Mouse (Mus musculus) forebrain, embryonic 13.5 days (tissue): ENCODE measurements at regions not wholly inside any gene's neighbourhood (a gene's known extent, or its start where the extent isn't known, plus 50 kb on each side); places are given as distances from the start of the nearest gene placed in this dataset.

ENCODE experiments used
- ATAC-seq: fragments of 200-750 bp; cut with Nextera tagmentation; 2 replicates; pipeline ENCODE4 v1.8.0; 2017
- H3K27ac ChIP-seq: fragments of 300-500 bp; sonication (generic); 2 replicates; pipeline ENCODE4 v1.5.1; 2015; ENCODE audit warnings: inconsistent platforms, mild to moderate bottlenecking, moderate library complexity
- H3K27me3 ChIP-seq: fragments of 300-500 bp; sonication (generic); 2 replicates; pipeline ENCODE4 v1.6.1; 2015; ENCODE audit warnings: mild to moderate bottlenecking, inconsistent platforms
- H3K36me3 ChIP-seq: fragments of 300-500 bp; sonication (generic); 2 replicates; pipeline ENCODE4 v1.6.1; 2015; ENCODE audit warnings: mild to moderate bottlenecking, inconsistent platforms; ENCODE audit not compliant: poor library complexity, severe bottlenecking
- H3K4me1 ChIP-seq: fragments of 300-500 bp; sonication (generic); 2 replicates; pipeline ENCODE4 v1.6.1; 2015; ENCODE audit warnings: inconsistent platforms
- H3K4me2 ChIP-seq: fragments of 300-500 bp; sonication (generic); 2 replicates; pipeline ENCODE4 v1.6.1; 2015; ENCODE audit warnings: inconsistent platforms, mild to moderate bottlenecking, moderate library complexity
- H3K4me3 ChIP-seq: fragments of 300-500 bp; sonication (generic); 2 replicates; pipeline ENCODE4 v1.5.1; 2015; ENCODE audit warnings: mild to moderate bottlenecking, inconsistent platforms
- H3K9ac ChIP-seq: fragments of 300-500 bp; sonication (generic); 2 replicates; pipeline ENCODE4 v1.6.1; 2015; ENCODE audit warnings: mild to moderate bottlenecking, inconsistent platforms
- H3K9me3 ChIP-seq: fragments of 300-500 bp; sonication (generic); replicated peaks from 2 replicates; pipeline ENCODE4 v1.6.1; 2016; ENCODE audit warnings: inconsistent platforms
- WGBS: fragments of 180-500 bp; shearing (Covaris S2); methylation state at CpG from one replicate; pipeline ENCODE4 v1.1.7; 2015; 5-methylcytosine and 5-hydroxymethylcytosine counted together

DNA sequence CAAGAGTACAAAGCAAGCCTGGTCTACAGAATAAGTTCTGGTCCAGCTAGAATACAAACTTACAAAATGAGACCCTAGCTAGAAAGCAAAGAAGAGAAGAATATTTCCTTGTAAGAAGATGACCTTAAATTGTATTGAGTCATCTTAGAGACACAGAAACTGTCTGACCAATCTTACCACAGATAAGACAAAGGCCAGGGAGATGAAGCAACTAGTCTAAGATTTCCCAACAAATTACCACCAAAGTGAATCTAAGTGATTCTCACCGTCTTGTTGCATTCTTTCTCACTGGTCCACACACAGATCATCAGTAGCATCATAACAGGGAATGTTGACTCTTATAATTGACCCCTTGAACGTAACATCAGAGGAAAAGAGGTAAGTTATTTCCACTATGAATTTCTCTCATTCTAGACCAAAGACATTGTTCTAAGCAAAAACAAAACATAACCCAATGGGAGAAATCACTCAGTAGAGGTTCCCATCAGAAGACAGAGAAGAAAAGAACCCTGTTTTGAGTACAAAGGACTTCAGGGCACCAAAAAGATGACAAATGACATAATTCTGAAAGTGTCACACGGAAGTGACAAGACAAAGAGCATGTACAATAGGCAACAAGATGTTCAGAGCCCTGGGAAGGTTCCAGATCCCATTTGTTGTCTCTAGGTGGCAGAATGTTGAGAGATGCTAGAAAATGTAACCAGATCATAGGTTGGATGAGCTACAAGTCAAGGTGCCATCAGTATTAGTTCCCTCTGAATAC lies 107.0 kb upstream of the Cpeb2 start:
- Histone ChIP-seq H3K36me3 (no peaks in the 10 kb centered on the region), H3K4me2 (no peak overlapping the region), H3K4me3 (no peak overlapping the region), H3K9ac (no peak overlapping the region), H3K27me3 (no peaks in the 10 kb centered on the region), H3K27ac (no peak overlapping the region), H3K9me3 (no peaks in the 10 kb centered on the region), H3K4me1 (no peaks in the 10 kb centered on the region)
- no peak for ATAC-seq
- 83% methylated on average over 3 of the region's 3 CpGs for WGBS

DNA sequence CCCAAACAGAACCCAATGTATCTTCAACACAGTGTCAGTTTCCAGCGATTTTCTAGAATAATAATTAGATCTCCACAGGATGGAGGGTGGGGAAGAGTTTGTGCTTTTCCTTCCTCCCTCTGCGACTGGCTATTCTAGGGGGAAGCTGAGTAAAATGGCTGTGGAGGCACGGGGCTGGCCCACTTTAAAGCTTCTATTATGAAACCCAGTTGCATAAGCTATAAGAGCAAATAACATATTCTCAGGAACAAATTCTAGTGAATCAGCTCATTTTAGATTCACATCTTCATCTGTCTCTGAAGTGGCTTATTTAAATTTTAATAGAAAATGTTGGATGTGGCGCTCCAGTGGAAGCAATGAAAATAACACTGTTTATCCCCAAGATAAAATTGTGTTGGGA lies 102.6 kb upstream of the Cpeb2 start:
- 73% methylated on average over 4 of the region's 4 CpGs for WGBS
- no peak for ATAC-seq
- no peak overlapping the region for H3K4me2 ChIP-seq

DNA sequence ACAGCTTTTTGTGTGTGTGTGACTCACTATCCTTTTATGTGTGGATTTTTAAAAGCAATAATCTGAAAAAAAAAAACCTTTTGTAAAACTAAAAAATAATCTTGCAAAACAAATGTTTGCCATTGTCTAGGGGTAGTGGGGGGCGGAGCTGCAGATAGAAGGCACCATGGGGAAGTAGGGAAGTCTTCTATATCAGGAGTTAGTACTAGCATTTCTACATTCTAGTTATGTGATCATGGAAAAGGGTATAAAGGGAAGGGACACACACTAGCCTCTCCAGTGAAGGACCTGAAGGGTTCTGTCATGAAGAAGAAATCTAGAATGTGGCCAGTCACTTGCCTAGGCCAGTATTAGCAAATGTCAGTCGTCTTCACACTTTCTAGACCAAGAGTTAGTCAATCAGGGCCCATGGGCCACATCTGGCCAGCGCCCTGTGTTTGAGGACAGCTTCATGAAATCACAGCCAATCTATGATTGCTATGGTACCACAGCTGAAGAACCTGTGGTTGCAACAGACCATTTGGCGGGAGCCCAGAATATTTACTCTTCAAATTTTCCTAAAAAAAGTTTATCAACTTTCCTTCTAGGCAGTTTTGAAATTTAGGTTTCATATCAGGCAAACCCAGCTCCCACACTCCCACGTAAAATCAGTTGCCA lies 101.9 kb upstream of the Cpeb2 start:
- H3K27ac ChIP-seq = no peak overlapping the region
- H3K9ac ChIP-seq = no peak overlapping the region
- H3K36me3 ChIP-seq = no peaks in the 10 kb centered on the region
- no peak overlapping the region for H3K4me2 ChIP-seq
- H3K27me3 ChIP-seq = no peaks in the 10 kb centered on the region
- no peak for ATAC-seq
- 92% methylated on average over 5 of the region's 5 CpGs for WGBS
- H3K4me3 ChIP-seq = no peak overlapping the region
- H3K4me1 ChIP-seq = no peaks in the 10 kb centered on the region
- no peaks in the 10 kb centered on the region for H3K9me3 ChIP-seq

More for the DNA sequence above, 102.6 kb upstream of the Cpeb2 start:
- H3K9ac ChIP-seq = no peak overlapping the region
- H3K9me3 ChIP-seq = no peaks in the 10 kb centered on the region
- no peak overlapping the region for H3K27ac ChIP-seq
- no peak overlapping the region for H3K4me3 ChIP-seq
- no peaks in the 10 kb centered on the region for H3K4me1 ChIP-seq
- H3K27me3 ChIP-seq = no peaks in the 10 kb centered on the region
- H3K36me3 ChIP-seq = no peaks in the 10 kb centered on the region

DNA sequence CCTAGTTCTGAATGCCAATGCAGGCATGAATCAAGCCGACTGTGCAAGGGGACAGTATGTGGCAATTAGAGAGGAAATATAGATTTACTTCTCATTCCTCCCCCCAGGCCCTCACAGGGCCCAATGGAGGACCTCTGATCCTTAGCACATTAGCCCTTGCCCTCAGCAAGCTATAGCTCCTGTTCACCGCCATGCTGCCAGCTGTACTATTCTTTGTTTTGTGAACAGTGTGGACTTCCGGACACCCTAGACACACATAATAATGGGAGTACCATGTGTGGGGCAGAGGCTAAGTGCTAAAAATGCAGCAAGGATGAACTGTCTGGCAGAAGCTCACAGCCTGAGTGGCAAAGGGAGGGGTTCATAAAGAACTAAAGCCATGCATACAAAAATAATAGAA lies 99.3 kb upstream of the Cpeb2 start:
- Histone ChIP-seq H3K27ac (no peak overlapping the region), H3K4me1 (no peaks in the 10 kb centered on the region), H3K4me3 (no peak overlapping the region), H3K9me3 (no peaks in the 10 kb centered on the region), H3K4me2 (no peak overlapping the region), H3K27me3 (no peaks in the 10 kb centered on the region), H3K36me3 (no peaks in the 10 kb centered on the region), H3K9ac (no peak overlapping the region)
- no peak for ATAC-seq
- WGBS = 77% methylated on average over 3 of the region's 3 CpGs

DNA sequence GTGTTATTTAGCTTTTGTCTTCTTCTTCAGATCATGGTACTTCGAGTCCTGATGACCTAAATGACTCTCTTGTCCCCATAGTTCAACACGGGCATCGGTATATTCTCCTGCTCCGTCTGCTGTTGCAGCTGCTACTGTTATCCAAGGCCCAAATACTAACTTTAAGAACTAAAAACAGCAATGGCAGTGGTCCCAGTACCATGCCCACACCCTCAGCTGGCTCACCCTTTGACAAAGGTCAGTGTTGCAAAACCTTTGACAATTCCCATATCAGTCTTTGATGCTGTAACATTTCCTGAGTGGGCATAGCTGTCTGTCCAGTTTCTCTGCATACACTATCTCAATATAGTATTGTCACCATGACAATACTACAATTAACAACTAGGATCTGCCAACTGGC lies 96.8 kb upstream of the Cpeb2 start:
- ATAC-seq = no peak
- 84% methylated on average over 4 of the region's 4 CpGs for whole genome bisulfite sequencing
- Histone ChIP-seq H3K4me1 (no peaks in the 10 kb centered on the region), H3K27ac (no peak overlapping the region), H3K9me3 (no peaks in the 10 kb centered on the region), H3K4me3 (no peak overlapping the region), H3K36me3 (no peaks in the 10 kb centered on the region), H3K9ac (no peak overlapping the region), H3K27me3 (no peaks in the 10 kb centered on the region), H3K4me2 (no peak overlapping the region)

DNA sequence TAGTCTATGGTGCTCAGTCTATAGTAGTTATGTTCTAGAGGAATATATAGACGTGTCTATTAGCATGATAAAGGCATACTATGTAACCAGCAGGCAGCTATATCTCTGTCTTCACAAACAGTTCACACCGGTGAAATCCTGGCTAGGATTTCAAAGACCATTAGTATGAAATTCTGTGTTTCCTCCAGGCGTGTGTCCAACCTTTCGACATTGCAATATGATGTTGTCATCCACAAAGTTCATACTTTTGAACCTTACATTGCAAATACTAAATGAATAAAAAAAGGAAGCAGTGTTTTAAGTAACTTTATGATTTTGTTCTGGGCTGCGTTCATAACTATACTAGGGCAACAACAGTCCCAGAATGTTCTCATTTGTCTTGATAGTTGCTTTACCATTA lies 95.2 kb upstream of the Cpeb2 start:
- H3K4me2 ChIP-seq = no peak overlapping the region
- no peak overlapping the region for H3K4me3 ChIP-seq
- no peak overlapping the region for H3K27ac ChIP-seq
- no peaks in the 10 kb centered on the region for H3K9me3 ChIP-seq
- H3K36me3 ChIP-seq = no peaks in the 10 kb centered on the region
- H3K4me1 ChIP-seq = no peaks in the 10 kb centered on the region
- ATAC-seq = no peak
- no peak overlapping the region for H3K9ac ChIP-seq
- H3K27me3 ChIP-seq = no peaks in the 10 kb centered on the region
- WGBS = 85% methylated on average over 5 of the region's 5 CpGs

DNA sequence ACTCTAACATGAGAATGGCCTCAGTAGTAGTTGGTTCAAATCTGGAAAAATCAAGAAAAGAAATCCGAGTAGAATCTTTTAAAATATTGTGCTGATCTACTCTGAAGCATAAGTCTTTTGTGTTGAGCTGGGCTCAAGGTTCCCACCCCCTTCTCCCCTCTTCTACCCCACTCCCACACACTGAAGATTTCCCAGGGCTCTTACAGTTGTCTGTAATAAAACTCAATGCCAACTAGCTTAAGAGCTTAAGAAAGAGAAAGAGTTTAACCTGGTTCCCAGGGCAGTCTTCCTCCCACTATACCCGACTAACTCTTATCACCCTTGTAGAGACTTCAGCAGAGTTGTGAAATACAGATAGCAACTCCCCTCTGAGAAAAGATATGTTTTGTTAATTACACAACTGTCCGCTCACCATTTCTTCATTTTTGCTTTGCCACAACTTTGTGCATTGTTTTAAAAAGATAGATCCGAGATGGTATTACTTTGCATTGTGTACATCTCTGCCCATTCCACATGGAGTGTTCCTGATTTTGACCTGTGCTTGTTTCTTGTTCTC lies 94.0 kb upstream of the Cpeb2 start:
- Histone ChIP-seq H3K27me3 (no peaks in the 10 kb centered on the region), H3K4me3 (no peak overlapping the region), H3K9me3 (no peaks in the 10 kb centered on the region), H3K9ac (no peak overlapping the region), H3K36me3 (no peaks in the 10 kb centered on the region), H3K27ac (no peak overlapping the region), H3K4me2 (no peak overlapping the region), H3K4me1 (no peaks in the 10 kb centered on the region)
- ATAC-seq = no peak
- WGBS = 90% methylated on average over 4 of the region's 4 CpGs

DNA sequence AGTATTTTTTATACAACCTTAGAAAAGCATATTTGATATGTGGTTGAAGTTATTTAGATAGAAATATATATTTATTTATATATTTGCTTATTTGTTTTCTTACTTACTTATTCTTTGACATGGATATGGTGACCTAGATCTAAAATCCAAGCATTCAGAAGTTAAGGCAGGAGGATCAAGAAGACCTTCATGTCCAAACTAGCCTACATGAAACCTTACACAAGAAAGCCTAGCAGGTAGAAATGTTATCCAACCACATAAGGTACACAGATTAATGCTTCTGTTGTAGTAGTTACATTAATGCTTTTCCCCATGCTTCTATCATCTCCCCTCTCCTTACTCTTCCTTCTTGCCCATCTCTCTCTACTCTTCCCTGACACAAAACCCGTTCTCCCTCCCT lies 93.2 kb upstream of the Cpeb2 start:
- no peak overlapping the region for H3K9ac ChIP-seq
- no peaks in the 10 kb centered on the region for H3K9me3 ChIP-seq
- H3K4me3 ChIP-seq = no peak overlapping the region
- no peaks in the 10 kb centered on the region for H3K36me3 ChIP-seq
- no peaks in the 10 kb centered on the region for H3K4me1 ChIP-seq
- no peak overlapping the region for H3K4me2 ChIP-seq
- H3K27ac ChIP-seq = no peak overlapping the region
- WGBS = 79% methylated on average over 1 of the region's 1 CpGs
- no peaks in the 10 kb centered on the region for H3K27me3 ChIP-seq
- no peak for ATAC-seq

DNA sequence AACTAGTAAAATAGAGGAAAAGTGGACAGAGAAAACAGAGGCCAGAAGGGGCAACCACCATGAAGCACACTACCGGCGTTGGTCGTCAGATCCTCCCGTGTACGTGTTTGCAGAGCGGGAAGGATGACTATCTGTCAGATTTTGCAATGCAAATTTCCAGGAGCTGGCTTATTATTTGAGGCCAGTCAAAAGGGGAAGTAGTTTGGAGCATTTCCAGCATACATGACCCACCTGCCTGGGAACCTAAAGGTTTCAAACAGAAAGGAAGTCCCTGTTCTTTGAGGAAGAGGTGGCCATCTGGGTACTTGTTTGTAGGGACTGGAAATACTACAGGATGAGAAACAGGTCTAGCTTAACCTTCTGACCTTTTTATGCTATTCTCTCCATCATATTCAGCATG lies 87.0 kb upstream of the Cpeb2 start:
- ATAC-seq = no peak
- Histone ChIP-seq H3K36me3 (no peaks in the 10 kb centered on the region), H3K27ac (no peak overlapping the region), H3K9ac (no peak overlapping the region), H3K9me3 (no peaks in the 10 kb centered on the region), H3K4me2 (no peak overlapping the region), H3K4me3 (no peak overlapping the region), H3K4me1 (no peaks in the 10 kb centered on the region; the same call in 1 of the 2 replicates), H3K27me3 (no peaks in the 10 kb centered on the region)
- 91% methylated on average over 6 of the region's 6 CpGs for WGBS

DNA sequence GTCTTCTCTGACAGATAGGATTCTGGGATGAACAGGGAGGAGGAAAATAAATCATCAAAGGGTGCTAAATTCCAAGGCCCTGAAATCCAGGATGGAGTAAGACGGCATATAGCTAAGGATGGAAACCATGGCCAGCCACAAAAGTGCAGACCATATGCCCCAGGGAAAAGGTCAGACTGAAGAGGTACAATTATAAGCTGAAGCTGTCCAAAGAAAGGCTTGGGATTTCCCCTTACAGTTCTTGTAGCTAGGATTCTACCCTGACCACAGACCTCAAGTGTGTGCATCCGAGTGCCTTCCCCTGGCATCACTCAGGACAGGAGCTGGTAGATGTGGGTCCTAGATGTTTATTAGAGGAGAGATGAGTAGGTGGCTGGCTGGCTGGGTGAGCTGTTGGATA lies 86.0 kb upstream of the Cpeb2 start:
- no peak for ATAC-seq
- Histone ChIP-seq H3K4me2 (no peak overlapping the region), H3K36me3 (no peaks in the 10 kb centered on the region), H3K4me3 (no peak overlapping the region), H3K9ac (no peak overlapping the region), H3K9me3 (no peaks in the 10 kb centered on the region), H3K27ac (no peak overlapping the region), H3K4me1 (peaks cover under 1% of the 10 kb centered on the region; the same call in 1 of the 2 replicates), H3K27me3 (no peaks in the 10 kb centered on the region)
- WGBS = 94% methylated on average over 2 of the region's 2 CpGs

DNA sequence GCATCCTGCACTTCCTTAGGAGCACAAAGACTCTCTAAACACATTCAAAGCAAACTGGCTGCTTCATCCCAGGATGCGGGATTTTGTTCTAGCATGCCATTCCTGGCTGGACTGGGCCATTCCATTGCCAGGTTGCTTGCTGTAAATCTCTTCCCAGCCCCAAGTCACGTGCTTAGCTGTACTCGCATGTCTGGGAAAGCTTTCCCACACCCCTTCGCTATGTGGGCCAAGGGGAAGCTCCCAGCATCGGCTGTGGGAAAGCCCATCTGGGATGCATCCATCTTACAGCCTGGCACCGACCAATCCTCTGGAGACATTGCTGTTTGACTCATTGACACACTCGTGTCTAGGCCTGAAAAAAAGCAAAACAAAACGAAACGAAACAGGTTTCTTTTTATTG lies 84.5 kb upstream of the Cpeb2 start:
- H3K4me1 ChIP-seq = peaks cover 3% of the 10 kb centered on the region; the same call in 1 of the 2 replicates
- H3K27me3 ChIP-seq = no peaks in the 10 kb centered on the region
- H3K27ac ChIP-seq = no peak overlapping the region
- H3K4me3 ChIP-seq = no peak overlapping the region
- H3K36me3 ChIP-seq = no peaks in the 10 kb centered on the region
- no peak overlapping the region for H3K4me2 ChIP-seq
- H3K9me3 ChIP-seq = no peaks in the 10 kb centered on the region
- ATAC-seq = peak; percentile 69
- no peak overlapping the region for H3K9ac ChIP-seq
- WGBS = 81% methylated on average over 9 of the region's 9 CpGs

DNA sequence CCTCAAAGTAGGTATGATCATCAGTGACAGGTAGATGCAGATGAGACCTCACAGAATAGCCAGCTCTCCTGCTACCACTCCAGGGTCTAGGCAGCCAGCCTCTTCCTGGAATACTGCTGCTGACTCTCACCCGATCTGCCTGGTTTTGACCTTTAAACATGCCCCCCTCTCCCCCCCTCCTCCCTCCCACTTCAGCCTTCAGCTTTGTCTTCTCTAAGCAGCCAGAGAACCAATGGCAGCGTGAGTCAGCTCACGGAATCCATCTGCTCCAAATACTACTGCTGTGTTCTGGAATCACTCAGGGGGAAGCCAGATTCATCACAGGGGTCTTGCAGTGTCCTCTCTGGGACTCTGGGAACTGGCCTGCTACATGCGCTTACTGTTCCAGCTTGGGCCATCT lies 83.4 kb upstream of the Cpeb2 start:
- H3K27ac ChIP-seq = no peak overlapping the region
- no peak overlapping the region for H3K4me3 ChIP-seq
- no peak for ATAC-seq
- peaks cover 3% of the 10 kb centered on the region; the same call in 1 of the 2 replicates for H3K4me1 ChIP-seq
- H3K36me3 ChIP-seq = no peaks in the 10 kb centered on the region
- H3K4me2 ChIP-seq = no peak overlapping the region
- H3K9me3 ChIP-seq = no peaks in the 10 kb centered on the region
- H3K9ac ChIP-seq = no peak overlapping the region
- 39% methylated on average over 4 of the region's 4 CpGs for WGBS
- H3K27me3 ChIP-seq = no peaks in the 10 kb centered on the region
